Mouse (Mus musculus): ENCODE measurements around the gene Cep128.
"Not testable (repeated sequence)": the region's sequence is repeated elsewhere in the genome, so short reads cannot be mapped to it uniquely, and the experiment has no call there.

Gene Cep128

DNA sequence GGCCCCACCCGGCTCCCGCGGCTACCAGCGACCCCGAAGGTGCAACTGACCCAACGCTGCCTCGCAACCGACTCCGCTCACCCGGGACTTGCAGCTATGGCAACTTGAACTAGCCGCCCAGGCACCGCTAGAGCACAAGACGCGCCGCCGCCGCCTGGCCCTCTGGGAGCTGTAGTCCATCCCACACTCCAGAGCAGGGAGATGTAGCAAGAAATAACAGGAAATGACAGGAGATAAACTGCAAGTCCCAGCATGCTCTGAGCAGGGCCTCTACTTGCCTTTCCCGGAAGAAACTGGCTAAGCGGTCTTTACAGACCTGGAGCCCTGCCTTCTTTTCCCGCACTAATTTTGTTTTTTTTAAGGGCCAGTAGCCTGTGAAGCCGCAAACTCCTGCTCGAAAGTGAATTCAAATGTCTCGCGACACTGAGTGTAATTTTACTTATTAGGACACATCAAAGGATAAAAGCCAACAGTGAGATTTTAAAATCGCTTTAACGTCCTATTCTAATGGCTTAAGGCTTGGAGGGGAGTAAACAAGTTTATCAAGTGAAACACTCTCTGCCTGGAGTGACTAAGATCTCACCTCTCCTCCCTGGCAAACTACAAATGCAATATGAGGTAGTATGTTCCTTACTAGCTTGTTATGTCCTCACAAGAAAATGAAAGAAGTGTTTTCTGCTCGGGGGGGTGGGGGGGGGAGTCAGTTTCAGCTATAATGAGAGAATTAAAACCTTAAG lies at the start of gene Cep128, which contains the start of gene Tshr:
Cep128 (minus strand) TSS at position 129 of the 737 bp plus-strand sequence.
Tshr (plus strand) TSS at position 283 of the 737 bp plus-strand sequence.
- DNase-seq (ENCODE audit: extremely low read depth, low read depth): peak; percentile 96

DNA sequence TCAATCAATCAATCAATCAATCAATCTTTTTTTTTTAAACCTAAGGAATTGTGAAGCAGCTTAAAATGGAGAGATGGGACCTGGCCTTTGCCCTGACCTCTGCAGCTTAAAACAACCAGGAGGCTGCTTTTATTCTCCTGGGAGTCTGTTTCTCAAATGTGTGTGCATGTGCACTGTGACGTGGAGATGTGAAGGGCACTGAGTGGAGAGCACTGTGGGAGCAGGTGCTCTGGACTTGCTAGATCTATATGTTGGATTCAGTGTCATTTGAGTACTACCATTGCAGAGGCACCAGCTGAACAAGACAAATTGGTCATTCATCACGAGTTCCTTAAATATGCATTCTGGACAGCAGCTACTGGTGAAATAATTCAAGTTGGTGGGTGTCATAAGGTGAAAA lies 42.9 kb upstream of the Cep128 start:
- no peak for DNase-seq (ENCODE audit: extremely low read depth, low read depth)

DNA sequence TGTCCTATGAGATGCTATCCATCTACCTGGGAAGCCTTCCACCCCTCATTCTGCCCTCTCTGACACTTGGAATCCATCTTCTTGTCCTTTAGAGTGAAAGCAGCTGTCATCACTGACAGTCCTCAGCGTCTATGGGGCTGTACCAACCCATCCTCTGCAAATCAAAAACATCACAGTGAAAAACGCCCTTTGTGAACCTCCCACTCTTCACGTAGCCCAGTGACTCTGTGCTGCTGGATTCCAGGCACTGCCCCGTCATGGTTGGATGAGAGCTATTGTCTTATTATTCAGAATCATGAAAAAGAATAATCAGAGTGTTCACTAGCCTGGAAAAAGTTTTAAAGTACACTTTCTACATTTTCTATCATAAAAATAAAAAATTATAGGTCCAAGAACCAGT lies 42.3 kb upstream of the Cep128 start:
- no peak for DNase-seq (ENCODE audit: extremely low read depth, low read depth)

DNA sequence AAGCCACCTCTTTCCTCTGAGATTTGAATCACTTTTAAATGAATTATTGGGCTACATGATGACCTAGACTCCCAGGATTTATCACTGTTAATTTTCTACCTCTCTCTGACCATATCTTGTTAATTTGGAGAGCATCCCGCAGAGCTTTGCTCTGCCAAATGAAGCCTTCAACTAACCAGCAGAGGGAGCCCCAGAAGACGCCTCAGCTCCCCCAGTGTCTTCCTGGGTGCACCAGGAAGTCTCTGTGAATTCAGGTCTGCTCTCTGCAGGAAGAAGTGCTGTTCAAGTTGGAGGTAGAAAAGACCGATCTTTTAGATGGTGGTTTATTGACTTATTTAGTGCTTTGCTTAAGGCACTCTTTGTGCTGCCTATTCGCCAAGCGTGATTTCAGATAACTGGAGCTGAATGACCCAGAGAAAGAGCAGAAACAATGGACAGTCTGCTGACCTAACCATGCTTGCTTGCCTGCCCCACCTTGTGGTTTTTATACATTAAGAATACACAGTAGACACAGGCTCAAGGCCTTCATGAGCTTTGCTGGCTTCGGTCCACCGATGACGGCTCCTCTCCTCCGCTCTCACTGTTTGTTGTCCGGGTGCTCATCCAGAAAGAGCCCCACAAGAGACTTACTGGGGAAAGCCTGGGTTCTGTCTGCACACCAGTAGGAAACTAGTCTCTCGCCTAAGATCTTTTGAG lies 39.1 kb upstream of the Cep128 start:
- DNase-seq (ENCODE audit: extremely low read depth, low read depth): peak; percentile 41

DNA sequence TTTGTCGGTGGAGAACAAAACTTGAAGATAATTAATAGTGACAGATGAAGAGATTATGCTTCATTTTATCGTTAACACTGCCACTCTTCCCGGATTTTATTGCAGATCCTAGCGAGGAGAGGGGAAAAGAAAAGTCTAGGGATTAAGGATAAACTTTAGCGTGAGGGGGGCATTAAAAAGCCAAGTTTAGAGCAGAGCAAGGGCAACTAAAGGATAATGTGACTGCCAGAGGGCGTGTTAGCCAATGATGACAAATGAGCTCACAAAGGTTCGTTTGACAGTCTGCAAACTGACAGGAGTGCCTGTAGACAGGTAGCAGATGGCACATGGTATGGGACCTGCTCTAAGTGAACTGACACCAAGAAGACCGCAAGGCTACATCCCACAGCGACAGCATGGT lies 37.1 kb upstream of the Cep128 start:
- no peak for DNase-seq (ENCODE audit: extremely low read depth, low read depth)

DNA sequence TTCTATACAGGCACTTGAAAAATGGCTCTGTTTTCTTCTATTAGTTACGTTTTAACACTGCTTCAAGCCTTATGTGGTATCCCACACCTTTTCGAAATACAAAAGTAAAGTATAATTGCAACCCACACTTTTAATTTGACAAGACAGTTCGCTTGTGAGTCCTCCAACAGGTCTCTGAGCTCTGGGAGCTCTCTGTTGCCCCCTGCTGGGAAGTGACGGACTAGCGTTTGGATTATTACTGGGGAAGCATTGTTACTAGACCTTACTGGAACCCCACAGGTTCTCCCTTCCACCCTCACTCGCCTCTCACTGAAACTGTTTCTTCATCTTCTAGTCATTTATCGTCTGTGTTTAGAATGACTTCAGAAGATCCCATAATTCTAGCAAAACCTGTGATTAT lies 34.6 kb upstream of the Cep128 start:
- peak; percentile 43 for DNase-seq (ENCODE audit: extremely low read depth, low read depth)

DNA sequence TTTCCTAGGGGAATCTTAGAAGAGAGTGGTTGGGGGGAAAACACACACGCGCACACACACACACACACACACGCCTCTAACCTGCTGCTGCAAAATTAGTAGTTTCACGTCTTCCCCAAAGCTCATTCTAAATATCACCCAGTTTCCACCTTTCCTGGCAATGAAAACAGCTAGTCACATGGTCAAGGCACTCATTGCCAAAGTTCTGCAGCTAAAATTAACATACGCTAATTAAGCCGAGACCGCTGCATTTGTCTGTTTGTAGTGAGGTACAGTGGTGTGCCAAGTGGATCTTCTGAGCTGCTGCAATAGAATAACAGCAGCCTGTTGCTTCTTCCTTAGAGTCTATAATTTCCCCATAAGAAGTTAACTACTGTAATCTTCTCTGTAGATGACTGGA lies 32.6 kb upstream of the Cep128 start:
- DNase-seq (ENCODE audit: extremely low read depth, low read depth): no peak

DNA sequence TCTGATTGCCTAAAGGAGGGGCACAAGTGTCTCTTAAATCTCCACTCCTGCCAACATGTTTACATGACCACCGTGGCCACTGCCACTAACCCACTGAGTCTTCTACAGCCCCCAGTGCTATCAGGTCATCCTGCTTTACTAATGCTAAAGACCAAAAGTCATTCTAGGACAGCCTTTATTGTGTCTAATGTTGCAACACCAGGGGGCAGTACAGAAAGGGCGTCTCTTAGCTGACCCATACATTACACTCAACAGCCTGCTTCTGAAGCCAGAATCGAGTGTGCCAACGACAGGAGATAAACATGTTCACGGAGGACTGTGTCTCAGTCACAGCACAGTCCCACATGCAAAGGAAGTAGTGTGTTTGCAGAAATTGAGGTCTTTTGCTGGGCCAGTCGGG lies 30.9 kb upstream of the Cep128 start:
- DNase-seq (ENCODE audit: extremely low read depth, low read depth): no peak

DNA sequence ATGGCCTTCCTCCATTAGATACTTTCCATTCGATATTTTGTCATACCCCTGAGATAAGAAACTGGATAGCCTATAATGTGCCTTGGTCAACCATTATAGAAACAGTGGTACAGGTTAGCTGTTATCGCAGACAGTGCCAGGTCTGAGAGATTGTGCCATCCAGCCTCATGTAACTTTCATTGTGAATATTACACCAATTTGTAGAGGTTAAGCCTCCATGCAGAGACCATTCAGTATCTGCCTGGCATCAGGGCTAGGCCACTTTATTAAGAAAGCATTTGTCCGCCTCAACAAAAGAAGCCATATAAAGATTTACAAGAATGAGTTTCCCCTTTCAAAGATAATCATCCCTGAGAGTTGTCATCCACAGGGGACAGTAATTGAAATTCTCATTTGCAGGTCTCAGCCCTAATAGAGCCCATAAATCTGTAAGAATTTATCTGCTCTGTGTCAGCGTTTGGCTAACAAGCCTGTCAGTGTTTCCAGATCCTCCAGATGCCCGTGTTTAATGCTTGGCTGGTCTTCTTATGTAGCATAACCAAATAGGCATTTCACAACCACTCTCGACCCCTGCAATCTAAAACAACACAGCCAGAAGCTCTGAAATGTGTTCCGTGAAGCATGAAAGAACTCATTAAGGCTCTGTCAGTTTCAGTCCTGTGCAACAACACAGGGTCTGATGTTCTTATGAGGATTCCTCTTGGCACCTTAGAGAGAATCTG lies 28.4 kb upstream of the Cep128 start:
- no peak for DNase-seq (ENCODE audit: extremely low read depth, low read depth)

DNA sequence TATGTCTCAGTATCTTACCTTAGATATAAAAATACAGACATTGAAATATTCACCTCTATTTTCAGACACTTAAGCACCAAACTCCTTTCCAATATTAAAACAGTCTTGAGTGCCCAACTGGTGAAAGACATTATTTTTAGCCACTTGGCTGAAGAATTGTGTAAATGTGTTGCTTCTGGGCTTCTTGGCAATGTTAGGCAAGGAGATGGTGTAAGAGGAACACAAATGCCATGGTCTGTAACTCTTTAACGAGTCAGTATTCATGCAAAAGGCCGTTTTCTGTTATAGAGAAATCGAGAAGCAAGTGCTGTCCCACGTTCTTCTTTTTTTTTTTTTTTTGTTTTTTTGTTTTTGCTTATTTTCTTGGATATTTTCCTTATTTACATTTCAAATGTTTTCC lies 26.1 kb upstream of the Cep128 start:
- DNase-seq (ENCODE audit: extremely low read depth, low read depth): no peak

DNA sequence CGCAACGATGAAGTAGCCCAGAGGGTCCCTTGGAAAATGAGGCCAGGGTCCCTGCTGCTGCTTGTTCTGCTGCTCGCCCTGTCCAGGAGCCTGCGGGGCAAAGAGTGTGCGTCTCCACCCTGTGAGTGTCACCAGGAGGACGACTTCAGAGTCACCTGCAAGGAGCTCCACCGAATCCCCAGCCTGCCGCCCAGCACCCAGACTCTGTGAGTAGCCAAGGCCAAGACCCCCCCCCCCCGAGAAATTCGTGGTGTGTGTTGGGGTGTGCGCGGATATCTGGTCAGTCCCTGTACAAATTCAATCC lies 16.8 kb upstream of the Cep128 start:
- no peak for DNase-seq (ENCODE audit: extremely low read depth, low read depth)

DNA sequence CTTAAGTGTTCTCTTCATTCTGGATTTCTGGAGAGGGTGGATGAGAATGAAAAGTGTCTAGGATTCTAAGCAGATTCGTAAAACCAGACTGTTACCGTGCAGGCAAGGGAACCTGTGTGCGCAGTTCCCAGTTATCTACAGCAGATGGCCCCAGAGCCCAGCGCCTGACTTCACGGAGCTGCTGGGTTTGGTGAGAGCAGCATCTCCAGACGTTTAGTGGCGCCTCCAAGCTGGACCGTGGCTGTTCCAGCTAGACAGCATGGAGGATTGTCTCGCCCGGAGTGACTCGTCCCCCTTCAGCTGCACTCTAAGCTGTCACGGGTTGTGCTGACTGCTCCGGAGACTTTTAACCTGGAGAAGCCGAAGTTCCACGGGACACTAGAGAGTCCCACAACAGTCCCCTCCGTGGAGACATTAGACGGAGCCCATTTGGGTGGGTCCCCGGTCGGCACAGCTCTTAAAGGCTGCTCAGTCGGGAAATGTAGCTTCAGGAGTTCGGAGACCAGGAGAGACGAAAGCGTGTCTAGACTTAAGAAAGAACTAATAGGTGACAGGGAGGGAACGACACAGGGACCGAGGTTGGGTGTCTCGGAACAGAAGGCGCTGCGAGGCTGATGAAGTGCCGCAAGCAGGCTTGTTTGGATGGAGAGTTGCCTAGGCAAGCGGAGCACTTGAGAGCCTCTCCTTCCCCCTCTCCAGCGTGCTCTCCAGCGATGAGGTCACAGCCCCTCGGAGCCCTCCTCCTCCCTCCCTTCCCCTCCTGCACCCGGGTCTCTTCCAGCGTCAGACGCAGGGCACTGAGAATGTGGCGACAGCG lies 16.2 kb upstream of the Cep128 start:
- DNase-seq (ENCODE audit: extremely low read depth, low read depth): no peak

DNA sequence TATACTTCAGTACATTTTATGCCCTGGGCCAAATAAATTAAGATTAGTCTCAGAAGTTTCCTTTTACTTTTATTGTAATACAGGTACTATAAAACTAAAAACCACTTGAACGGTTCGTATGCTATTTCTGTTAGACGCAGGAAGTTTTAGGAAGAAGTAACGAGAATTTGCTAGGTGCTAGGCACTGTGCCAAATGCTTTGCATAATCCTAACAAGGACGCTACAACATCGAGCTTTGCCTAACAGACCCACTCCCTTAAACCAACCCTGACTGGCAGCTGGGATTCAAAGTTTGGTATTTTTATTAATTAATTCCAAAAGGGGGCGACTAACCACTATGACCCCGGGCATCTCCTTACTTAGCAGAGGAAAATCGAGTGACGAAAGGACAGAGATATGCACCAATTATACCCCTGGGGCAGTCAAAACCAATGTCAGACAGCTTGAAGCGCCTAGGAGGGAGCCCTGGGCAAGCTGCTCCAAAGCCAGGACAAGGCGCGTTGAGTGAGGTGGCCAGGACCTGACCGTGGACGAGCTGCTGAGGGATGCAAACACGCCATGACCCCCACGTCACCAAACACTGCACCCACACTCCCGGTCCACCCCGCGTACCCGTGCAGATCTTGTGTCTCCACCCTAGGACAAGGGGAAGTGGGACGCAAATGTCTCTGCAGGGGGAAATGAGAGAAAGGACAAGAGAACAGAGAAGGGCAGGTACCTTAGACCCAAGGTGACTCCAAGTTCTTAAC lies 519 bp downstream of the Cep128 start:
- peak; percentile 63 for DNase-seq (ENCODE audit: extremely low read depth, low read depth)

DNA sequence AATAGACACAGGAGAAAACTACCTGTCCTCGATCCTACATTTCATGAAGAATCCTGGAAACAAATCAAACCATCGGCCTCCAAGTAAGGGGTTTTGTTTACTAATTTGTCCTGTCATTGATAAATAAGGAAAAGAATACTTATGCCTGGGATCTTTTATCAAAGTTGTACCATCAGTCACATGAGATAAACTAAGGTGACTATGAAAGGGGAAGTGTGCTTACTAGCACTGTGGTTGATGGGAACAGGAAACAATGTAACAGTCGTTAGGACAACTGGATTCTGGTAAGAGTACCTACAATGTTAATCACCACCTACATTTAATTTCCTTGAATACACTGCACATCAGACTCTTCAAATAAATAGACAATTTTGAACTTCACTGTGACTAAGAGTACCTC lies 15.0 kb downstream of the Cep128 start:
- no peak for DNase-seq (ENCODE audit: extremely low read depth, low read depth)

DNA sequence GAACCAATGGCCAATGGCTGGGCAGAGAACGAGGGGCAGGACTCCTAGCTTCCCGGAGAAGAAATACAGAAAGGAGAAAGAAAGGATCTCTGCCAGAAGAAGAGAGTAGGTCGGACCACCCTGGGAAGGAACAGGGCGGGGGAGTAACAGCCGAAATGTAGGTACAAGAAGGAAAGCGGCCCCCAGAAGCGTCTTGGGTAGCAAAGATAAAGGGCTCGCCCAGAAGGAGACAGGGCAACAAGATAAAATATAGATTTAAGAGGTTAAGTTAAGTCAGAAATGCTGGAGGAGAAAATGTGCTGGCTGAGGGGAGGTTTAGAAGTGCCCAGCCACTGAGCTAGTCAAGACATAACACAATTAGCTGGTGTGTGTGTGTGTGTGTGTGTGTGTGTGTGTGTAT lies 30.4 kb downstream of the Cep128 start:
- DNase-seq (ENCODE audit: extremely low read depth, low read depth): no peak

DNA sequence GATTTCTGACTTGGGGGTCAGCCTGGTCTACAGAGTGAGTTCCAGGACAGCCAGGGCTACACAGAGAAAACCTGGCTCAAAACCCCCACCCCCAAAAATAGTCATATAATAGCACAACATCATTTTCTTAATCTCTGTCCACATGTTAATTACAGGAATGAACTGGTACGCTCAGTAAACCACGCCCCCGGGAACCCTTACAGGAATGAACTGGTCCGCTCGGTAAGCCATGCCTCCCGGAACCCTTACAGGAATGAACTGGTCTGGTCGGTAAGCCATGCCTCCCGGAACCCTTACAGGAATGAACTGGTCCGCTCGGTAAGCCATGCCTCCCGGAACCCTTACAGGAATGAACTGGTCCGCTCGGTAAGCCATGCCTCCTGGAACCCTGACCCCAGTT lies 45.6 kb downstream of the Cep128 start:
- not testable (repeated sequence) for DNase-seq (ENCODE audit: extremely low read depth, low read depth)

DNA sequence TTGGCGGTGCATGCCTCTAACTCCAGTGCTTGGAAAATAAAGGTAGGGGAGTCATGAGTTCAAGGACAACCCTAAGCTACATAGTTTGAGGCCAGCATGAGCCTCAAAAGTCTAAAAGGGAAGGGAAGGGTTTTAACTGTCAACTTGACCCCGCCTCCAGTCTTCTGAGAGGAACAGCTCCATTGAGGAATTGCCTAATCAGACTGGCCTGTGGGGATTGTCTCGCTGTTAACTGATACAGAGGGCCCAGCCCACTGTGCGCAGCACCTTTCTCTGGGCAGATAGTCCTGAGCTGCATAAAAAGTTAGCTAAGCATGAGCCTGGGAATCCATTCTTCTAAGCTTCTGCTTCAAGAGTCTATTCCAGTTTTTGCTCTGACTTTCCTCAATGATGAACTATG lies 56.7 kb downstream of the Cep128 start:
- DNase-seq (ENCODE audit: extremely low read depth, low read depth): peak; percentile 33

DNA sequence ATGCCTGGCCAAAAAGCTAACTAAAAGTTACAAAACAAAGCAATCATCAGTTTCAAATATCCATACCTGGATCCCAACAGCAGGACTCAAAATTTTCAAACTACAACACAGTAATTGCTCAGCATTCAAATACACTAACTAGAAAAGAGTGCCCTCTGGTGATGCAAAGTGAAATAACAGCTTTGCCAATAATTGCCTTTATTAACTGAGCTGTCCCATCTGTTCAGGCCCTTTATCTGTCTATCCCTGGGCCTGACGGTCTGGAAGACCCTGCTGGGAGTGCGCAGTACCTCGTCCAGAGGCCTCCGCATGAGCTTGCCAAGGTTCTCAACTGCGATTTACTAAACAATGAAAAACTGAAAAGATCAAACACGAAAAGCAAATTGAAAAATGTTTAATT lies 58.1 kb downstream of the Cep128 start:
- peak; percentile 31 for DNase-seq (ENCODE audit: extremely low read depth, low read depth)

DNA sequence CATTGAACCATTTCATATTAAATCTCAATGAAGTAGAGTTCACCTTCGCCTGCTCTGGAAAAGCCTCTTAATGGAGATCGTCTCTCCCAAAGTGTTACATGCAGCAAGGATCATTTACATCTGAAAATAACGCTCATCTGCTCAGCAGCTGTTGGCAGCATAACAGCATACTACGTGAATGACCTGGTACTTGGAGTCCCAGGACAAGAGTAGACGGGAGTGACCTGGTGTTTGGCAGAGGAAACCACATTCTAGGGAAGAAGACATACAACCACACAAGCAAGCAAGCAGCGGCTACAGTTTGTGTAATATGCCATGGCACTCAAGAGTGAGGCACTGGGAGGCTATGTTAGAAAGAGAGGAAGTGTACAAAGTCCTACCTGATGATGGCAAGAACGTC lies 69.2 kb downstream of the Cep128 start:
- no peak for DNase-seq (ENCODE audit: extremely low read depth, low read depth)

DNA sequence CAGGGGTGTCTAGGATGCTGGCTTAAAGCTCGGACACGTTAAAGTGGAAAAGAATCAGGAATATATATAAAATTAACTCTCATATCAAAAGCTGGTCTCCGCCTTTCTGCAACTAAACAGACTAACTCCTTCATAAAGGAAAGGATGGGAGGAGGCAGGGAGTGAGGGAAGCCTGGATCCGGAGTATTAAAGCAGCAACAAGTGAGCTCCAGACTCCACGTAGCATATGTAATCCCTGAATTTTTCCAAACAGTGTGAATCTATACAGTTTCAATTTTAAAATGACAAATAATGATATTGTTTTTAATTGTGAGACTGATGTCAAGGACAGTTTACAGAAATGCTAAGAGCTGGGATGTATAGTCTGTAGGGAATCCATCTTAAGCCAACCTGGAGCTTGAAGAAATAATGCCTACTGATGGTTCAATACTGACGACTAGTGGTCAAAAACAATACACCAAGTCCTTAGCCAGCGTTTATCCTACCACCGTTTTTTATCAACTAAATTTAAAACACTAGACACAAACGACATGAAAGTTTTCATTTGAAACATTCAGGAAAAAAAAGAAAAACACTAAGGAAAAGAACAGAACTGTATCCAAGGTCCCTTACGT lies 70.1 kb downstream of the Cep128 start:
- DNase-seq (ENCODE audit: extremely low read depth, low read depth): no peak

DNA sequence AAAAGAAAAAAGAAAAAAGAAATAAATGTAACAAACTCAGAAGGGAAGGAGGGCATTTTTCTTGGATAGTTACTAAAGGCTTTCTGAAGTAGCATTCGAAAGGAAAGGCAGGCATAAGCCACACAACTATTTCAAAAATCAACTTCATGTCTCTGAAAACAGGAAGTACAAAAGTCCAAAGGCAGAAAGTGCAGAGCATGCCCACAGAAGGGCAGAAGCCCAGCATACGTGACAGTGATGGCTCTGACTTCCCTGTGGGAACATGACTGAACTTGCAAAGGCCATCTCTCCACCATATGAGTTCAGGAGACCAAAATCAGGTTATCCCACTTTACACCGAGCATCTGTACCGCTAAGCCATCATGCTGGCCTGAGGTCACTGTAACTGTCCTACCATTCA lies 71.6 kb downstream of the Cep128 start:
- DNase-seq (ENCODE audit: extremely low read depth, low read depth): no peak
